Mouse (Mus musculus) v-Abl transformed pro-B cells (cell line): ENCODE results near the gene Cdc37l1.

Source experiments
- in situ Hi-C, 2 experiments: fragments of 400-800 bp; cut with MboI; formaldehyde crosslinking; loops; one replicate each; pipeline ENCODE4 v1.15.1; 2025; ENCODE audit not compliant: unreplicated experiment in 2 of 2

Cdc37l1 gene

GRCm38 (mm10) chr19:28990194-28990589 is at the start of gene Cdc37l1:
Cdc37l1 (plus strand) TSS chr19:28990352.
- in situ Hi-C loops, result loop anchor here in 1 of 2 experiments (25.0 kb wide), 1 partner anchor 822 kb away; the partner anchor contains the start of genes 9930021J03Rik and Ranbp6

DNA sequence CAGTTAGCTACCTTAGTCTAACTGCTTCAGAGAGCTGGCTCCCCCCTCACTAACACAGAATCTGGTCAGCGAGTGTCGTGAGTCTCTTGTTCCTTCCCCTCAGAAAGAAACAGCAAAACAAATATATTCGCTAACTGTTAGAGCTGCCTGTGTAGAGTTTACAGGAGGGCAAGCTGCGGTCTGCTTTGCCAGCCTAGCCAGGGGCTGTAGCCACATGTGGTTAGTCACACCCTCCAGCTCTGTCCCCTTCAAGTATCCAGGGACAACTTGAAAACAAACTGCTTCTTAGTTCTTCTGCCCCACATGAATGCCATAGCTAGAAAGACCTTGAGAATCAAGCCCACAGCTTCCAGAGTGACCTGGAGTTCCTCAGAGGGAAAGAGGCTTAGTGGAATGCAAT is 48.9 kb upstream of the Cdc37l1 start:
- in situ Hi-C loops, result no loop called here

DNA sequence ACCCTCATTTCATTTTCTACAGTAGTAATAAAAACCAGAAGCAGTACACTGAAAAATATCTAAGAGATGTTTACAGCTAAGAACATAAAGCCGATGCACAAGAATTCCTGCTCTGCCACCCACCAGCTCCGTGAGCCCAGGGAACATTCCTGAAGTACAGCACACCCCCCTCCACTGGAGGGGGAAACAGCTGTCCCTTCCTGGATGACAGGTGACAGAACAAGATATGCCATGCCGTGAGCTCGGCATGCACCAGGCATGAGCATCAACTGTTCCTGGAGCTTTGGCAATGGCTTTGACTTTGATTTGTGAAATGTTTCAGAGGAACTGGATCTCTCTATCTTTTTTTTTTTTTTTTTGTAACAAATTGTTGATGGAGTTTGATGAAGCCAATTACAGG is 43.4 kb upstream of the Cdc37l1 start:
- in situ Hi-C loops, result no loop called here

- in situ Hi-C loops, result no loop called here
Measured at GRCm38 (mm10) chr19:28947311-28947710, 42.8 kb upstream of the Cdc37l1 start.

GRCm38 (mm10) chr19:28951251-28951650 is 38.9 kb upstream of the Cdc37l1 start:
- in situ Hi-C loops, result no loop called here

DNA sequence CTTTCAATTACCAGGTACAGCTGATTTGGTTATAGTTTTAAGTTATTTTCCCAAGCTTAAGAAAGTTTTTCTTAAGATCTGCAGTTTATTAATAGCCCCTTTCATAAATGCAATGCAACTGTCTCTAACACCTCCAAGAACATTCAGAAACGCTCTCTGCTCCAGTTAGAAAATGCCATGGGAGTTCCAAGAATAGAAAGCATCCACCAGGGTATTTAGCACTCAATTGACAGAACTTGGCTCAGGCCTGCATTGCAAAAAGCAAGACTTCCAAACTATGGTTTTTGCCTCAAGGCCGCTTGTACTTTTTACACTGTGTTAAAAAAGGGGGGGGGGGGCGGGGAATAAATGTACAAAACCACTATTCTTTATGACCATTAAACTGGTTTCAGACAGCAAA is 27.0 kb upstream of the Cdc37l1 start:
- in situ Hi-C loops, result no loop called here

DNA sequence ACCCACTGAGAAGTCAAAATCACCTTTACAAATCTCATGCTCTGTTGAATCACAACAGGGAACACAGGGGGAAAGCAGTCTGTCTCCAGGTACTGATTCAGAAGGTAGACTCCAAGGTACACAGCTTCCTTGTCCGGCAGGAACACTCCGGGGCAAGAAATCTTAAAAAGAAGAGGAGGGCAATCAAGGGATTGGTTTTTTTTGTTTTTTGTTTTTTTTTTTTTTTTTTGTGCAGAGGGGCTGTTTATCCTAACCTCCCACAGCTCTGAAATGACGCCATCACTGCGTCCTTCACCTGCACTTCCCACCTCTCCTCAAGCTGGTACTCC is 26.7 kb upstream of the Cdc37l1 start:
- in situ Hi-C loops, result no loop called here

DNA sequence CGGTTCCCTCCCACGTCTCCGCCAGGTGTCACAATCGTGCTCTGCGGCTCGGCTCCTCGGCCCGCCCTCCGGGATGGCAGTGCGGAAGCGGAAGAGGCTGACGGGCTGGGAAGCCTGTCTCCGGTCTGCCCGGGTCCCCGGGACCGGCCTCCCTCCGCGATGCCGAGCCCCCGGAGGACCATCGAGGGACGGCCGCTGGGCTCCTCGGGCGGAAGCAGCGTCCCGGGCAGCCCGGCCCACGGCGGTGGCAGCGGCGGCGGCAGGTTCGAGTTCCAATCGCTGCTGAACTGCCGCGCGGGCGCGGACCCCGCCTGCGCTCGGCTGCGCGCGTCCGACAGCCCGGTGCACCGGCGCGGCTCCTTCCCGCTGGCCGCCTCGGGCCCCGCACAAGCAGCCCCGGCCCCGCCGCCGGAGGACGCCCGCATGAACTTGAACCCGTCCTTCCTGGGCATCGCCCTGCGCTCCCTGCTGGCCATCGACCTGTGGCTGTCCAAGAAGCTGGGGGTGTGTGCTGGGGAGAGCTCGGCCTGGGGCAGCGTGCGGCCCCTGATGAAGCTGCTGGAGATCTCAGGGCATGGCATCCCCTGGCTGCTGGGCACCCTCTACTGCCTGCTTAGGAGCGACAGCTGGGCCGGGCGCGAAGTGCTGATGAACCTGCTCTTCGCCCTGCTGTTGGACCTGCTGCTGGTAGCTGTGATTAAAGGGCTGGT is 26.2 kb upstream of the Cdc37l1 start, which contains the start of gene Plpp6:
Plpp6 (plus strand) TSS at position 112 of the 710 bp plus-strand sequence.
- in situ Hi-C loops, result no loop called here

DNA sequence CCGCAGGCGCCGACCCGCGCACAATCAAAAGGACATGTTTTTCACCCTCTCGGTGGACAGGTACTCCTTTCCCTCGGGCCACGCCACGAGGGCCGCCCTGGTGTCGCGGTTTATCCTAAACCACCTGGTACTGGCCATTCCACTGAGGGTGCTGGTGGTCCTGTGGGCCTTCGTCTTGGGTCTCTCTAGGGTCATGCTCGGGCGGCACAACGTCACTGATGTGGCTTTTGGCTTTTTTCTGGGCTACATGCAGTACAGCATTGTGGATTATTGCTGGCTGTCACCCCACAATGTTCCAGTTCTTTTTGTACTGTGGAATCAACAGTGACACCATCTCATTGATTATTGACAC is 25.6 kb upstream of the Cdc37l1 start:
- in situ Hi-C loops, result no loop called here

DNA sequence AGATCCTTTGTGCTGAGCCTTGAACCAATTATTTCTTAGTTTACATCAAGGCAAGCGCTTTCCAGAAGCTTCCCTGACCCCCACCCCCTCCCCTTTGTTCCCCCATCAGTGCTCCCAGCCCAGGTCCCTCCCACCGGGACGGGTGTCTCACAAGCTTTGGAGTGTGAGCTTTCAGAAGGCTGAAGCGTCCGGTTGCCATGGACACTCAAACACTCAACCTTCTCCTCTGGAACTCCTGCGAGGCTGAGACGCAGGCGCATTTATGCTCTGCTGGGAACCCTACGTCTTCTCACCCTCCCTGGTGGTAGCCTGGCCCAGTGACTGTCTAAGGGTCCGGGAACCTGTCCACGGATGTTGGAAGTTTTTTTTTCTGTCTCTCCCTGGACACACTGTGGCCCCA is 22.5 kb upstream of the Cdc37l1 start, which contains the start of gene 4430402I18Rik:
4430402I18Rik (minus strand) TSS at position 149 of the 400 bp plus-strand sequence.
- in situ Hi-C loops, result no loop called here

GRCm38 (mm10) chr19:28968178-28968577 is 22.0 kb upstream of the Cdc37l1 start:
- in situ Hi-C loops, result no loop called here

- in situ Hi-C loops, result no loop called here
Measured at GRCm38 (mm10) chr19:28969231-28969630, 20.9 kb upstream of the Cdc37l1 start.

- in situ Hi-C loops, result loop anchor here (5.0 kb wide), 2 partner anchors 193 to 282 kb away; partner anchors contain the start of gene Jak2 (in 1 of the 2)
Measured at GRCm38 (mm10) chr19:28970251-28970650, 19.9 kb upstream of the Cdc37l1 start.

GRCm38 (mm10) chr19:28974862-28975611 is 15.1 kb upstream of the Cdc37l1 start:
- in situ Hi-C loops, result loop anchor here (5.0 to 25.0 kb wide), 7 partner anchors 82 to 837 kb away; partner anchors contain the start of genes 9930021J03Rik (in 1 of the 2), Jak2 (in 1 of the 2) and Ranbp6 (in 1 of the 2)

GRCm38 (mm10) chr19:28982617-28983016 is 7.5 kb upstream of the Cdc37l1 start:
- in situ Hi-C loops, result loop anchor here (5.0 to 25.0 kb wide), 3 partner anchors 75 to 830 kb away; partner anchors contain the start of genes 9930021J03Rik (in 1 of the 2) and Ranbp6 (in 1 of the 2)

GRCm38 (mm10) chr19:28989515-28989914 is 637 bp upstream of the Cdc37l1 start:
- in situ Hi-C loops, result loop anchor here (5.0 to 25.0 kb wide), 3 partner anchors 263 to 823 kb away; partner anchors contain the start of genes 9930021J03Rik (in 1 of the 2), Jak2 (in 1 of the 2) and Ranbp6 (in 1 of the 2)

GRCm38 (mm10) chr19:28990590-28991221 is 554 bp downstream of the Cdc37l1 start:
- in situ Hi-C loops, result loop anchor here in 1 of 2 experiments (25.0 kb wide), 1 partner anchor 822 kb away; the partner anchor contains the start of genes 9930021J03Rik and Ranbp6

DNA sequence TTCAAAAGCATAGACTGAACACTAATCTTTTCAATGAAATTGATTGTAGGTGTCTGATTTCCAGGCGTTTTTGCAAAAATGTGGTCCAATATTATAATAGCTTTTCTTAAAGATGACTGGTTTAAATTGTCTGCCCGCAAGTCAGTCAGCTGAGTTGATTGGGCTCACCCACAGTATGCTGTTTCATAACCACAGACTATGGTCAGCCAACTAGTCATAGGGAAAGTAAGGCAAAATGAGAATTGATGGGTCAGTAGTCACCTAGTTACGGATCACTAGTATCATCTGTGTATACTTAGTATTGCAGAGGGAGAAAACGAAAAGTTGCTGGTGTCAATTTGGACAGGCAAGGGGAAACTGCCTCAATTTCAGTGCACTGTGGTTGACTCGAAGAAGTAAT is 1.2 kb downstream of the Cdc37l1 start:
- in situ Hi-C loops, result loop anchor here in 1 of 2 experiments (25.0 kb wide), 1 partner anchor 821 kb away; the partner anchor contains the start of genes 9930021J03Rik and Ranbp6

GRCm38 (mm10) chr19:28994870-28995269 is 4.7 kb downstream of the Cdc37l1 start:
- in situ Hi-C loops, result loop anchor here in 1 of 2 experiments (5.0 to 25.0 kb wide), 2 partner anchors 47 to 817 kb away; partner anchors contain the start of genes 9930021J03Rik and Ranbp6

DNA sequence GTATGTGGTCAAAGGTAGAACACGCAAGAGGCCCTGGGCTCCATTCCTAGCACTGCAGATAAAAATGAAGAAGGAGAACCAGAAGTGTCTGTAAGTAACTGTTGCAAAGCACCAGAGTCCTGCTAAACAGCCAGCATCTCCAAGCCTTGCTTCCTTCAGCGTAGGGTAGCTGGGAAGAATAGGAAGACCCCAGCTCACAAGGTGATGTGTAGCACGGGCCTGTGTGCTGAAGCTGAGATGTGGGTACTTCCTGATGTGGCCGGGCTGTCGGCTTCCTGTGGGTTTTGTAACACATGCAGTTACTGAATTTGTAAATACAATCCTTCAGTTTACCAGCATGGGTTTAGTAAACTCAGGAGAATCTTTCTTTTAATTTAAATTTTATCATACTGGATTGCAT is 5.2 kb downstream of the Cdc37l1 start:
- in situ Hi-C loops, result loop anchor here in 1 of 2 experiments (5.0 to 25.0 kb wide), 2 partner anchors 47 to 817 kb away; partner anchors contain the start of genes 9930021J03Rik and Ranbp6
